Mouse (Mus musculus) limb, embryonic 14.5 days (tissue): ENCODE measurements at regions not wholly inside any gene's neighbourhood (a gene's known extent, or its start where the extent isn't known, plus 50 kb on each side); places are given as distances from the start of the nearest gene placed in this dataset.
A peak's percentile ranks its signal among the peaks of the same experiment; 100 is the strongest.
"Not testable (repeated sequence)": the region's sequence is repeated elsewhere in the genome, so short reads cannot be mapped to it uniquely, and the experiment has no call there.

ENCODE experiments used
- ATAC-seq: fragments of 200-750 bp; cut with Nextera tagmentation; 2 replicates; pipeline ENCODE4 v1.8.0; 2017; ENCODE audit warnings: low read depth, moderate number of reproducible peaks, moderate TSS enrichment; ENCODE audit not compliant: low FRiP score
- DNase-seq: peaks from one replicate; pipeline ENCODE4 v3.0.0-alpha.2; 2015; ENCODE audit warnings: low spot score
- H3K27ac ChIP-seq: fragments of 300-500 bp; sonication (generic); replicated peaks from 2 replicates; pipeline ENCODE4 v1.5.1; 2014; ENCODE audit warnings: low read depth, mild to moderate bottlenecking, low read length, moderate library complexity, mixed read lengths
- H3K27me3 ChIP-seq: fragments of 300-500 bp; sonication (generic); 2 replicates; pipeline ENCODE4 v1.6.1; 2014; ENCODE audit warnings: low read length, mixed read lengths; ENCODE audit not compliant: control insufficient read depth, insufficient read depth
- H3K36me3 ChIP-seq: fragments of 300-500 bp; sonication (generic); 2 replicates; pipeline ENCODE4 v1.6.1; 2014; ENCODE audit warnings: mild to moderate bottlenecking, low read length, moderate library complexity, mixed read lengths; ENCODE audit not compliant: control insufficient read depth, insufficient read depth
- H3K4me1 ChIP-seq: fragments of 300-500 bp; sonication (generic); 2 replicates; pipeline ENCODE4 v1.6.1; 2014; ENCODE audit warnings: antibody characterized with exemption, low read length, mixed read lengths; ENCODE audit not compliant: control insufficient read depth, insufficient read depth
- H3K4me2 ChIP-seq: fragments of 300-500 bp; sonication (generic); replicated peaks from 2 replicates; pipeline ENCODE4 v1.6.1; 2014; ENCODE audit warnings: low read depth, mild to moderate bottlenecking, low read length, moderate library complexity; ENCODE audit not compliant: severe bottlenecking
- H3K4me3 ChIP-seq: fragments of 300-500 bp; sonication (generic); replicated peaks from 2 replicates; pipeline ENCODE4 v1.5.1; 2014; ENCODE audit warnings: low read length
- H3K9ac ChIP-seq: fragments of 300-500 bp; sonication (generic); 2 replicates; pipeline ENCODE4 v1.6.1; 2014; ENCODE audit warnings: mild to moderate bottlenecking, low read depth, low read length, moderate library complexity; ENCODE audit not compliant: severe bottlenecking
- H3K9me3 ChIP-seq: fragments of 300-500 bp; sonication (generic); 2 replicates; pipeline ENCODE4 v1.6.1; 2016; ENCODE audit warnings: low read length; ENCODE audit not compliant: control insufficient read depth
- POLR2A ChIP-seq: fragments of 200-500 bp; IDR thresholded peaks from 2 replicates; pipeline ENCODE4 v1.8.0; 2012; ENCODE audit warnings: inconsistent platforms, mild to moderate bottlenecking, moderate library complexity, borderline replicate concordance; ENCODE audit not compliant: insufficient read depth, insufficient read length; ENCODE audit errors: extremely low read depth
- WGBS: fragments of 180-500 bp; shearing (Covaris S2); extraction: QIAGEN DNeasy Blood & Tissue Kit; methylation state at CpG from one replicate; pipeline ENCODE4 v1.1.7; 2014; 5-methylcytosine and 5-hydroxymethylcytosine counted together

DNA sequence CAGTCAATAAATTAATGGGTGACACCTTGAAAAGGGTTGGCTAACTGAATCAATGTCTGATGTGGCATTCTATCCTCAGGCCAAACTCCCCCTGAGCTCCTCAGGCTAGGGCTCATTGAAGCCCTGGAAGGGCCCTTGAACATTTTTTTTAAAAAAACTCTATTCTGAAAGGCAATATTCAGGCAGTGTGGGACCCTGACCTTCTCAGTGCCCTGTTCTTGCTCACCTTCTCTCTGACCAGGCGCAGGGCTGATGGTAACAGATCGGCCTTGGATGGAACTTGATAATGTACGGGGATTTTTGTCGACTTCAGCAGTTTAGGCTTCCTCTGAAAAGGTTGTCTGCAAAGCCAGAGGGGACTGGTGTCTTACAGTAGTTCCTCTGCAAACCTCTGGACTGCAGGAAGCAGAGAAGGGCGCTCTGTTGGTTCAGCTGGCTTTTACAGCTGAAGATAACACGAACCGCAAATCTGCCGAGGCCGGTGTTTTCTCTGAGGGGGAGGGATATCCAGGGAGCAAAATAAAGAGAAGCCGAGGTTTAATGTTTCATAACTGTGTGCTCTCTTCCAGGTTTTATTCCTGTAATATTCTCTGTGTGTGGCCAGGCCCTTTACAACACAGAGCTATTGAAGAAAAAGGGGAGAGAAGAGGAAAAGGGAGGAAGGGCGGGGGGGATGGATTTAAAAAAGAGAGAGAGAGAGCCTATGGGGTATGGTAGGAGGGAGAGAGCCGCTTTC, 73.6 kb upstream of the Rpl34 start:
- H3K36me3 ChIP-seq, result no peaks in the 10 kb centered on the region
- peak overlapping the region; percentile 39; the same call in 1 of the 2 replicates for H3K27ac ChIP-seq
- TF ChIP-seq POLR2A, result no peak
- WGBS, result 21% methylated on average over 12 of the region's 12 CpGs
- H3K4me3 ChIP-seq, result no peak overlapping the region
- H3K27me3 ChIP-seq, result no peaks in the 10 kb centered on the region
- H3K4me1 ChIP-seq, result peaks cover 13% of the 10 kb centered on the region
- peak; percentile 40 for DNase-seq
- H3K9me3 ChIP-seq, result no peaks in the 10 kb centered on the region
- H3K4me2 ChIP-seq, result no peak overlapping the region
- no peak overlapping the region for H3K9ac ChIP-seq
- ATAC-seq, result peak; percentile 55

DNA sequence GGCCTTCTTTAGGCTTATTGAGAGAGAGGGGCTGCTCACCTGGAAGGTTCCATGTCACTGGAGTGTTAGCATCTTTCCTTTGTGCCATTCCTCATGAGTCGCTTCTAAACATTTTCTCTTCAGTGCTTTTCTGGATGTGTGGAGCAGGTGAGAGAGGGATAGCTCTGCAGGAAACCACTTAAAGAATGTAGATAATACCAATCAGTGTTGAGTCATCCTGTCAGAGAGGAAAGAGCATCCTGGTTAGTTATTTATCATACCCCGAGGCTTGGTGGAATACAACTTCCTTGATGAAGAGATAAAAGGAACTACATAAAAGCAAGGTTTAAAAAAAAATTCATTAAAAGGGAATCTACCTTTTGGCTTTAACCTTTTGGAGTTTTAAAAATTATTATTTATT, 69.8 kb upstream of the Rpl34 start:
- WGBS, result 74% methylated on average over 2 of the region's 2 CpGs
- no peak overlapping the region for H3K4me3 ChIP-seq
- H3K4me2 ChIP-seq, result no peak overlapping the region
- TF ChIP-seq POLR2A, result no peak
- DNase-seq (no peak), ATAC-seq (no peak)
- no peaks in the 10 kb centered on the region for H3K27me3 ChIP-seq
- H3K4me1 ChIP-seq, result peaks cover 13% of the 10 kb centered on the region
- H3K36me3 ChIP-seq, result no peaks in the 10 kb centered on the region
- no peak overlapping the region for H3K27ac ChIP-seq
- H3K9me3 ChIP-seq, result no peaks in the 10 kb centered on the region
- H3K9ac ChIP-seq, result no peak overlapping the region

DNA sequence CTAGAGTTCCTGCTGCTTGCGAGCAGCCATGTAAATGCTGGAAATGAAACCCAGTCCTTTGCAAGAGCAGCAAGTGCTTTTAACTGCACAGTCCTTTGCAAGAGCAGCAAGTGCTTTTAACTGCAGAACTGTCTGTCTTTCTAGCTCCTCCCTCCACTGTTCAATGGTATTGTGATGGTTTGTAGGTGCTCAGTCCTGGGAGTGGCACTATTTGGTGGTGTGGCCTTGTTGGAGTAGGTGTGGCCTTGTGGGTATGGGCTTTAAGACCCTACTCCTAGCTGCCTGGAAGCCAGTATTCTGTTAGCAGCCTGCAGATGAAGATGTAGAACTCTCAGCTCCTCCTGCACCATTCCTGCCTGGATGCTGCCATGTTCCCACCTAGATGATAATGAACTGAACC, 67.8 kb upstream of the Rpl34 start:
- not testable (repeated sequence) for DNase-seq
- 85% methylated on average over 1 of the region's 1 CpGs for WGBS

DNA sequence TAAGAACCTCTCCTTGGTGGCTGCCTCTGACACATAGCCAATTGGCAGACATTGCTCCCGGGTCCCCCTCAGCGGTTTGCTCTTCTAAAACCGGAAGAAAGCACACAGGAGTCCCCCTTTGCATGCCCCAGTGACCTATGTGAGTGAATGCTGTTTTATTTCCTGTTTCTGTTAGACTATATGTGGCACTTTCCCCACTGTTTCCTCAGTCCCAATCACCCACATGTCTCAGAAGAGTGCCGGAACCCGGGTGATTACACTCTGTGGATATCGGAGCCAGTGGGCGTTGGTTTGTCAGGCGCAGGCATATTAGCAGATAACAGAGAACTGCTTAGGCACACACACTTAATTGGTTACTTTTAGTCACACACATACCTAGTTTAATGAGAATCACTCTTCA, 66.3 kb upstream of the Rpl34 start:
- H3K27ac ChIP-seq, result no peak overlapping the region
- TF ChIP-seq POLR2A, result no peak
- no peaks in the 10 kb centered on the region for H3K36me3 ChIP-seq
- no peak overlapping the region for H3K4me3 ChIP-seq
- H3K27me3 ChIP-seq, result no peaks in the 10 kb centered on the region
- no peaks in the 10 kb centered on the region for H3K4me1 ChIP-seq
- DNase-seq (no peak), ATAC-seq (no peak)
- 77% methylated on average over 8 of the region's 8 CpGs for WGBS
- no peak overlapping the region for H3K4me2 ChIP-seq
- H3K9me3 ChIP-seq, result no peaks in the 10 kb centered on the region
- H3K9ac ChIP-seq, result no peak overlapping the region

More for the DNA sequence above, 67.8 kb upstream of the Rpl34 start:
- not testable (repeated sequence) for H3K9me3 ChIP-seq, H3K9ac ChIP-seq, H3K36me3 ChIP-seq, H3K4me1 ChIP-seq, H3K4me3 ChIP-seq, H3K4me2 ChIP-seq, ATAC-seq, H3K27ac ChIP-seq, H3K27me3 ChIP-seq

DNA sequence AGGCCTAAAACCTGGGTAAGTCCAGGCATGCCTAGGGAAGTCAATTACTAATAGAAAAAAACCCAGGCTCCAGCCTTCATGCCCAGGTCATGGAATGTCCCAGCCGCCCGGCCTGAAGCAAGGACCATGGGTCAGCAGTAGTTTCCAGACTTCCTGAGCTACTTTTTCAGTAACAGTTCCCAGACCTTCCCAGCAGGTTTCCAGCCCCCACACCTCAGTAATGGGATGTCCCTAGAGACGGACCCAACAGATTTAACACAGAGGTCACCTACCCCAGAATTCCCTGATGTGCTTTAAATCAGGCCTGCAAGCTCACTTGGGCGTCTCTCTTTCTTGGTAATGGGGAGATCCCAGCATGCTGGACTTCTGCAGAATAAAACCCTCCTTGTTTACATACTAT, 65.2 kb upstream of the Rpl34 start:
- no peak overlapping the region for H3K9ac ChIP-seq
- 39% methylated on average over 4 of the region's 4 CpGs for WGBS
- ATAC-seq (no peak), DNase-seq (no peak)
- no peaks in the 10 kb centered on the region for H3K27me3 ChIP-seq
- no peaks in the 10 kb centered on the region for H3K4me1 ChIP-seq
- H3K9me3 ChIP-seq, result no peaks in the 10 kb centered on the region
- no peak overlapping the region for H3K4me3 ChIP-seq
- no peaks in the 10 kb centered on the region for H3K36me3 ChIP-seq
- H3K4me2 ChIP-seq, result no peak overlapping the region
- TF ChIP-seq POLR2A, result no peak
- no peak overlapping the region for H3K27ac ChIP-seq
